Mouse (Mus musculus) kidney, adult 2 months (tissue): ENCODE measurements around the gene Pum1.

Source experiments
- CTCF ChIP-seq: fragments of 200-500 bp; conservative IDR thresholded peaks from 2 replicates; pipeline ENCODE4 v1.5.1; 2011; ENCODE audit warnings: low read depth, mild to moderate bottlenecking, control low read depth, low read length, moderate library complexity, mixed read lengths; ENCODE audit not compliant: insufficient read depth, insufficient read length
- POLR2A ChIP-seq: fragments of 200-500 bp; IDR thresholded peaks from one replicate; pipeline ENCODE4 v1.6.1; 2011; ENCODE audit warnings: low read depth, low read length, control low read depth

GRCm38 (mm10) chr4:130744058-130744457 is 80.9 kb downstream of the Pum1 start:
- no peak for TF ChIP-seq POLR2A
- TF ChIP-seq CTCF: no peak
